Mouse (Mus musculus) heart, postnatal 10 days (tissue): Measurements from ENCODE around the gene Clspn. TPM values are rescaled to one million over a fixed set of nuclear protein-coding genes. Genes with fewer than 3 reads are reported as not detected.

Experiments
- DNase-seq, 2 experiments: peaks; one replicate each; pipeline ENCODE4 v3.0.0; 2021
- intact Hi-C: fragments of 180-260 bp; cut with DNase I; formaldehyde crosslinking; loops from one replicate; pipeline ENCODE4 v1.15.1; 2025
- microRNA-seq, 2 experiments: library from miRNA; unstranded; fragments of <30 nt; microRNA quantifications; one replicate each; pipeline ENCODE4 v1.2.0; 2022
- total RNA-seq, 2 experiments: library from RNA; stranded (reverse); gene quantifications; 2 replicates each; pipeline ENCODE4 v1.2.3; 2021

Gene Clspn
- total RNA-seq, 2 experiments from 2014 or later: 5.9 to 8.2 TPM

DNA sequence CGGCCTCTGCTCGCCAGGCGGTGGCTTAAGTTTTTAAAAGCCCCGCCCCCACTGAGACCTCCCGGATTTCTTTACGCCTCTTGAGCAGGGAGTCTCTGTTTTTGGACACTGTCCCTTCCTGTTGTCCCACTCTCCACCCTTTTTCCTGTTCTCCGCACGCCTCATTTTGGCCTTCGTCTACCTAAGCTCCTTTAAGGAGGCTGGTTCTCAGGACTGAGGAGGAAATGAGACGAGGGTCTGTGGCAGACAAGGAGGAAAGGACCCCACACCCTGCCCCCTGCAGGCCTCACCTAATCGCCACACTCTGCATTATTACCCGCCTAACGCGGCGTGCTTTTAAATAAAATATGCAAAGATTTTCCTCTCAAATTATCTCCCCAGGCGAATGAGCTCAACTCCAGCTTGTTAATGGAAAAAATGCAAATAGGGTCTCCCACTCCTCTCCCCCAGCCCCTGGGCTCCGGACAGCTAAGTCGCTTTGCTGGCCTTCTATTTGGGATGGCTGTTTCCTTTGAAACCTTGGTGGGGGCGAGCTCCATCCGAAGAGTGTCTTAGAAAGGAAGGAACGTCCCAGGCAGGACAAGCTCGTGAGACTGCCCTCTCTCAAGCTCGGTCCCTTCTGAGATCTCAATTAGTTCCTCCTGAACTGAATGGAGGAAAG lies 70.4 kb downstream of the Clspn start:
- intact Hi-C loops: no loop called here
- peak; percentile 11 to 38 for DNase-seq

DNA sequence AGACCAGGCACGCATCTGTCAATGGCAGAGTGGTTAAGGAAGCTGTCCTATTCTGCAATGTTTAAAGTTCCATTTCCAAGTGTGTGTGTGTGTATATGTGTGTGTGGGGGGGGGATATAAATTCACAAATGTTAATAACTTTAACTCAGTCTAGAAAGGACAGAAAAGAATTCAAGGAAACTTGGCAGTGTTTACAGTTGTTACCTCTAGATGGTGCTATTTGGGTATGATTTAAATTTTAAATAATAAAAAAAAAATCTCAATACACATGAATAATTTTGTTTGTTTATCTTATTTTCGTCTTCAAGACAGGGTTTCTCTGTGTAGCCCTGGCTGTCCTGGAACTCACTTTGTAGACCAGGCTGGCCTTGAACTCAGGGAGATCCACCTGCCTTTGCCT lies 75.2 kb downstream of the Clspn start:
- DNase-seq: no peak
- intact Hi-C loops: loop anchor here (1.0 to 2.0 kb wide), 2 partner anchors 109 to 208 kb away; no protein-coding TSS in a partner anchor

DNA sequence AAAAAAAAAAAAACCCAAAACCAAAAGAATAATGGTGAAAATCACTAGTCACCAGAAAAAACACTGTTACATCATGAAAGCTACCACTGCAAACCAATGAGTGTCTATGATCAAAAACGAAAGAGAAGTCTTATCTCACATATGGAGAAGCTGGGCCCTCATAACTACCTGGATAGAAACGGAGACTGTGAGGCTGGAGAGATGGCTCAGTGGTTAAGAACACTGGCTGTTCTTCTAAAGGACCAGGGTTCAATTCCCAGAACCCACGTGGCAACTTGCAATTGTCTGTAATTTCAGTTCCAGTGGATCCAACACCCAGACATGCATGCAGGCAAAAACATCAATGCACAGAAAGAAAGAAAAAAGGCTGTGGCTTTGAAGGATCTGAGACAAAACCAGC lies 75.9 kb downstream of the Clspn start:
- intact Hi-C loops: loop anchor here (1.0 to 2.0 kb wide), 2 partner anchors 108 to 208 kb away; no protein-coding TSS in a partner anchor
- no peak for DNase-seq

DNA sequence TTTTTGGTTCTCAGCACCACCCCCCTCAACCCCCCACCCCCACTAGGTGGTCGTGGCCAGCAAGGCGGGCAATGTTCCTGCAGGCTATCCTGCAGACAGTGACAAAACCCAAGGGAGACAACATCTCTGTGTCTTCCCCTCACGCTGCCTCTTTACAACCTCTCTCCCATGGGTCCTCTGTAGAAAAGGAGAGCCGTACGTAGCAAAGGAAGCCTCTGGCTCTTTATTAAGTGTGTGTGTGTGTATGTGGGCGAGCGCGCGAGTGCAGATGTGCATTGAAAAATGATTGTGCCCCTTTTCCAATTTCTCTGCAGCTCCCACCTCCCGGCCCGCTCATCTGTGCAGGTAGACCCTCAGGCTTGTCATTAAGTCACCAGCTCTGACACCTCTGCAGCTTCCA lies 79.6 kb downstream of the Clspn start:
- intact Hi-C loops: no loop called here

DNA sequence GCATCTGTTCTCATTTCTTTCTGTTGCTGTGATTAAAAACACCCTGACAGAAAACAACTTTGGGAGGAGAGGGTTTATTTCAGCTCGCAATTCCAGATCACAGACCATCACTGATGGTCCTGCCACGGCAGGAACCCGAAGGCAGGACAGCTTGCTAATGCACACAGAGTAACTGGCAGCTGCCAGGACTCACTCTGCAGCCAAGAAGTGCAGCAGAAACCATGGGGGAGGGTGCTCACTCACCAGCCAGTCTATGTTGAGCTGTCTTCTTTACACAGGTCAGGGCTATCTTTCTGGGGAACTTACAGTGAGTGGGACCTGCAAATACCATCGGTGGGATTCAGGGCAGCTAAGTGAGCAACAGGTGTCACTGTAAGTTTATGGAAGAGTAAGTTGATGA lies 80.7 kb downstream of the Clspn start:
- DNase-seq: no peak
- intact Hi-C loops: no loop called here

More for the DNA sequence above, 79.6 kb downstream of the Clspn start:
- DNase-seq: no peak

DNA sequence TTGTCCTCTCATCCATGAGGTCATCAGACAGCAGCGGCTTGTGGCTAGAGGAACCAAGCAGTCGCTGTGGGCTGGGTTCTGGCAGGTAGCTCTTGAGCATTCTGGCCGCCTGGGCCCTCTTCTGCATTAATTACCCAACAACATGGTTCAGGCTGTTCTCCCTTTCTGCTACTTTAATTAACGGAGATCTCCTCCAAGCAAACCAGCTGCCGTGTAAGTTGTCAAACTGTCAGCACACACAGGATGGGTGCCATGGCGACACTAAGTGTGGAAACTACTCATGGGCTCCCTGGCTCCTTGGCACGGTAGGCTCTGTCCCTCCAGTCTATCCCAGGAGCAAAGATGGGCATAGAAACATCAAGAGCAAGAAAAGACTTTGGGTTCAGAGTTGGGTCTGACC lies 82.6 kb downstream of the Clspn start:
- no peak for DNase-seq
- intact Hi-C loops: no loop called here

DNA sequence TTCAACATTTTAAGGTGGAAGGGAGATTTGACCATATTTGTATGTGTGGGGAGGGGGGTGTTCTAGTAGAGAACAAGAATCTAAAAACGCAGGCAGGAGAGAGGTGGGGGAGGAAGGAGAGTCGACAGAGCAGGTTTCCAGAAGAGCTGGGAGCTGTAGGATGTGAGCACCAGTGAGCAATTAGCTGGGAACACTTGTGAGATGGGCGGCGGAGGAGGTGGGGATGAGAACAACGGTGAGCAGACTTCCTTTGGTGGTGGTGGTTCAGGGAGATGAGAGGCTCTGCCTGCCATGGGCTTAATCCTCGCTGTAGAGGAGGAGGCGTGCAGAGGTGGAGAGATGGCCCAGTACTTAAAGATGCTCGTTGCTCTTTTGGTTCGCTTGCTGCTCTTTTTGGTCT lies 85.2 kb downstream of the Clspn start:
- no peak for DNase-seq
- intact Hi-C loops: no loop called here

Small RNA genes lying within 50 kb of the gene (microRNA-seq; reads per million reads assigned to microRNA genes)
- gene Mir7119: 0 to 1.7 reads per million in 2 experiments

Other genes with a start within 250 kb of the Clspn start
- gene Adprhl2, start 235.2 kb upstream of the Clspn start, total RNA-seq: 10 to 100 TPM; 17.0 to 18.9 TPM
- gene Tekt2, start 231.2 kb upstream of the Clspn start, total RNA-seq: under 1 TPM; 0.69 to 0.74 TPM
- gene Ago3, start 127.4 kb upstream of the Clspn start, total RNA-seq: 10 to 100 TPM; 13.0 to 14.8 TPM
- 10 to 100 TPM; 16.0 to 18.6 TPM for gene Ago1, start 88.4 kb upstream of the Clspn start, total RNA-seq
- 1 to 10 TPM; 4.1 to 5.8 TPM for gene Ago4, start 23.5 kb upstream of the Clspn start, total RNA-seq
- 1 to 10 TPM; 8.7 to 9.1 TPM for gene 5730409E04Rik, start 52.9 kb downstream of the Clspn start, total RNA-seq
- gene Psmb2, start 120.7 kb downstream of the Clspn start, total RNA-seq: 100 to 1,000 TPM; 148 to 157 TPM
- not detected for gene Tfap2e, start 179.3 kb downstream of the Clspn start, total RNA-seq
- gene Ncdn, start 196.5 kb downstream of the Clspn start, total RNA-seq: 10 to 100 TPM; 15.3 to 17.2 TPM
- 10 to 100 TPM; 26.2 to 31.6 TPM for gene AU040320, start 196.6 kb downstream of the Clspn start, total RNA-seq